11 mouse cellular contexts compared by ENCODE assay signal in the genomic region with DNA sequence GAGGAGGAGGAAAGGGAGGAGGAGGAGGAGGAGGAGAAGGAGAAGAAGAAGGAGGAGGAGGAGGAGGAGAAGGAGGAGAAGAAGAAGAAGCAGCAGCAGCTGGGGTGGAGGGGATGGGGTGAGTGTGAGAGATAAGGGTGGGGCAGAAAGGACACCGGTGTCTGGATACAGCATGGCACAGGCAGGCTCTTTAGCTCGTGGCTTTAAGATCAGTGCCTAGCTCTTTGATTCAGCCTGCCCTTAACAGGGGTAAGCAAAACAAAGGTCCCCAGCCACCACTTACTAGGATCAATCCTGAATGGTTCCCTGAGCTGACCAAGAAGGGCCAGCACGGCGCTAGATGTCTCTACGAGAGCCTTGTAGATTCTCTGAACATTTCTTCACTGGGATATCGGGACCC. TPM values are rescaled to one million over a fixed set of nuclear protein-coding genes. Genes with fewer than 3 reads are reported as not detected.
"Had no signal": no experiment of that assay in that cellular context is flagged by ENCODE, and none has a peak within 500 bp of the region (broad histone marks: within the 10 kb centered on the region; RNA-seq: fewer than 3 reads in every experiment).

No protein-coding gene starts in this region.

- H3K4me2 ChIP-seq: limb, embryonic 13.5 days; liver, embryonic 12.5 days; liver, embryonic 15.5 days; lung, embryonic 15.5 days; neural tube, embryonic 13.5 days had no signal

- H3K36me3 ChIP-seq: limb, embryonic 10.5 days; limb, embryonic 13.5 days; liver, embryonic 12.5 days; liver, embryonic 15.5 days; lung, embryonic 15.5 days; neural tube, embryonic 13.5 days had no signal

- H3K4me1 ChIP-seq: liver, embryonic 12.5 days; liver, embryonic 15.5 days; lung, embryonic 15.5 days had no signal

- ATAC-seq: liver, embryonic 12.5 days had no signal

- H3K27ac ChIP-seq: kidney, postnatal 0 days; layer of hippocampus, adult 2 months; limb, embryonic 10.5 days; limb, embryonic 13.5 days; liver, embryonic 12.5 days; liver, embryonic 15.5 days; lung, embryonic 15.5 days; neural tube, embryonic 13.5 days; stomach, postnatal 0 days had no signal

- H3K9ac ChIP-seq: limb, embryonic 13.5 days; liver, embryonic 12.5 days; liver, embryonic 15.5 days; lung, embryonic 15.5 days; neural tube, embryonic 13.5 days had no signal

- H3K9me3 ChIP-seq: limb, embryonic 10.5 days; limb, embryonic 13.5 days; liver, embryonic 12.5 days; liver, embryonic 15.5 days; lung, embryonic 15.5 days; megakaryocyte, embryonic 14.5 days; neural tube, embryonic 13.5 days had no signal

- H3K4me3 ChIP-seq: layer of hippocampus, adult 2 months; limb, embryonic 10.5 days; limb, embryonic 13.5 days; liver, embryonic 12.5 days; liver, embryonic 15.5 days; lung, embryonic 15.5 days; megakaryocyte, embryonic 14.5 days; myocyte; neural tube, embryonic 13.5 days had no signal

RNA-seq across cellular contexts. Expression of a gene that starts 16.1 kb away (rescaled TPM):
- polyA plus RNA-seq: liver, embryonic 12.5 days; liver, embryonic 15.5 days; myocyte had no signal

RNA-seq across cellular contexts. Expression of a gene that starts 58.7 kb away (rescaled TPM):
- polyA plus RNA-seq: myocyte had no signal
